In the genomic region with DNA sequence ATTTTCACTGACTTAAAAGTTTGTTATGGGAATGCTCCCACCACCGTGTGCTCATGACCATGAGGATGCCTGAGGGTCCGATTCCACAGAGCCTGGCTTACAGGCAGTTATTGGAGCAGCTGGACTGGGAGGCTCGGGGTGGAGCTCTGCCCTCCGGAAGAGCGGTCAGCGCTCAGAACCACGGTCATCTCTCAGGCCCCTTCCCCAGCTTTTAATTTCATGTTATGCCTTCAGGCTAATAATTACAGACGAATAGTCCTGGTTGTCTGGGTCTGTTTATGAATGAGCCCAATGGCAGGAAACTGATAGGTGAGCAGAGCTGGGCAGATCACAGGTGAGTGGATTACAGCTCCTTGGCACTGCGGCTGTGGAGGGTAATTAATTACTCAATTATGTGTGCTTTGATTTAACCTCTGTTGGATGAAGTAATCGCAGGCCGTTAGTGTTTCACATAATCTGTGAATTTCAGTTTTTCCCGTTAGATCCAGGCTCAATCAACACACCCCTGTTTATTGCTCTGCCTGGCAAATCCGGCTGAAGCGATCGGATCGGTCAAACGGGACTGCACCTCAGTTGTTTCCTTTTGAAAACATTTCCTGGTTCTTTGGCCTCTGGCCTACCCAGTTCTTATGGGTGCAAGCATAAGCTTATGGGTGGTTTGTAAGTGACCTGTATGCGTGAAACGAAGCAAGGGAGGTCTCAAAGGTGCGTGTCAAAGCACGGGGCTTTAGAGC, we compare ENCODE assay signal across 8 mouse cellular contexts. TPM values are rescaled to one million over a fixed set of nuclear protein-coding genes. Genes with fewer than 3 reads are reported as not detected.
DNase-seq lines count a peak whose midpoint lies in the region; ATAC-seq and TF ChIP-seq lines count a peak whose summit lies in the region.

No protein-coding gene starts in this region.

- 4% methylated on average over 21 of the region's 21 CpGs for WGBS in forebrain, embryonic 15.5 days
- 5% methylated on average over 21 of the region's 21 CpGs for WGBS in limb, embryonic 13.5 days

- in situ Hi-C loops in CH12.LX (cut with MboI; ENCODE audit: low pct_ligation_motif_present, low pct_unique_long_range_greater_than_20kb, low sequenced_read_pairs): no loop called here

- peaks cover 2 to 37% of the 10 kb centered on the region in 2 experiments for H3K36me3 ChIP-seq in CH12.LX (replicated peaks in 1 of 2; ENCODE audit: control insufficient read depth in 1 of 2, insufficient read depth in 1 of 2, low read length in 1 of 2)
- no peaks in the 10 kb centered on the region for H3K36me3 ChIP-seq in forebrain, embryonic 15.5 days
- peaks cover 11% of the 10 kb centered on the region for H3K36me3 ChIP-seq in limb, embryonic 13.5 days

- no peak overlapping the region for H3K27ac ChIP-seq in CH12.LX (ENCODE audit: insufficient read depth, low read depth)
- peak overlapping the region; percentile 95 for H3K27ac ChIP-seq in forebrain, embryonic 15.5 days (replicated peaks)
- peak overlapping the region; percentile 100 for H3K27ac ChIP-seq in limb, embryonic 13.5 days

- no peak for TF ChIP-seq POLR2A in CH12.LX (IDR thresholded peaks at IDR 0.05; ENCODE audit: low read depth, low read length)

- H3K9ac ChIP-seq in CH12.LX (ENCODE audit: insufficient read depth, low read depth): peak overlapping the region; percentile 85
- peak overlapping the region; percentile 93 for H3K9ac ChIP-seq in forebrain, embryonic 15.5 days (replicated peaks)
- peak overlapping the region; percentile 97 for H3K9ac ChIP-seq in limb, embryonic 13.5 days

- peak overlapping the region; percentile 58 to 85 (median 66) for H3K4me3 ChIP-seq in CH12.LX (replicated peaks in 1 of 3; ENCODE audit: low read depth in 2 of 3, low read length in 2 of 3, poor library complexity in 1 of 3)
- H3K4me3 ChIP-seq in forebrain, embryonic 15.5 days: peak overlapping the region; percentile 86
- H3K4me3 ChIP-seq in limb, embryonic 13.5 days: peak overlapping the region; percentile 76

- dilution Hi-C loops in CH12.LX (cut with MboI; ENCODE audit: extremely low pct_ligation_motif_present, extremely low pct_unique_long_range_greater_than_20kb, low sequenced_read_pairs): no loop called here

- H3K4me2 ChIP-seq in CH12.LX (ENCODE audit: insufficient read depth, low read depth, poor library complexity, severe bottlenecking): peak overlapping the region; percentile 88
- peak overlapping the region; percentile 57 for H3K4me2 ChIP-seq in forebrain, embryonic 15.5 days (replicated peaks)
- H3K4me2 ChIP-seq in limb, embryonic 13.5 days (replicated peaks): peak overlapping the region; percentile 88

- H3K4me1 ChIP-seq in CH12.LX (ENCODE audit: control insufficient read depth in 1 of 2, insufficient read depth in 2 of 2): peaks cover 3 to 34% of the 10 kb centered on the region in 2 experiments; a peak in 3 of 4 replicates
- H3K4me1 ChIP-seq in forebrain, embryonic 15.5 days: peaks cover 35% of the 10 kb centered on the region
- H3K4me1 ChIP-seq in limb, embryonic 13.5 days: peaks cover 36% of the 10 kb centered on the region

- no peaks in the 10 kb centered on the region for H3K27me3 ChIP-seq in CH12.LX (replicated peaks)
- no peaks in the 10 kb centered on the region for H3K27me3 ChIP-seq in forebrain, embryonic 15.5 days
- H3K27me3 ChIP-seq in limb, embryonic 13.5 days: no peaks in the 10 kb centered on the region

- H3K9me3 ChIP-seq in CH12.LX (replicated peaks; ENCODE audit: low read length): no peaks in the 10 kb centered on the region
- H3K9me3 ChIP-seq in forebrain, embryonic 15.5 days: no peaks in the 10 kb centered on the region
- H3K9me3 ChIP-seq in limb, embryonic 13.5 days: no peaks in the 10 kb centered on the region

- peaks cover 32% of the 10 kb centered on the region for H3K79me2 ChIP-seq in CH12.LX (replicated peaks; ENCODE audit: control insufficient read depth, extremely low read depth, insufficient read depth, poor library complexity, severe bottlenecking)

- TF ChIP-seq CTCF in CH12.LX (conservative IDR thresholded peaks at IDR 0.05 in 1 of 2, IDR thresholded peaks at IDR 0.05 in 1 of 2; ENCODE audit: low read depth in 2 of 2, low read length in 2 of 2): no peak

- no peak for TF ChIP-seq EP300 in CH12.LX (IDR thresholded peaks at IDR 0.05; ENCODE audit: low read length)

- ATAC-seq in forebrain, embryonic 15.5 days (replicated peaks): no peak; the same call in 1 of the 2 replicates
- ATAC-seq in limb, embryonic 13.5 days (ENCODE audit: low FRiP score, low read depth): peak; percentile 39; the same call in 1 of the 2 replicates

- DNase-seq in cerebellum, postnatal 10 days: peak; percentile 51 to 52
- no peak for DNase-seq in cerebellum, postnatal 4 days (ENCODE audit: low spot score in 2 of 2)
- DNase-seq in CH12.LX (ENCODE audit: extremely low read depth): peak; percentile 19
- DNase-seq in retina, postnatal 1 day: peak; percentile 67
- DNase-seq in adrenal gland, adult 8-10 months: no peak
- DNase-seq in testis, postnatal 10 days (ENCODE audit: low spot score): no peak

- no peak for TF ChIP-seq RAD21 in CH12.LX (IDR thresholded peaks at IDR 0.05; ENCODE audit: low read depth, low read length)

TF ChIP-seq in CH12.LX, 34 proteins besides CTCF, POLR2A, EP300 and RAD21:
- TF ChIP-seq ZKSCAN1 (IDR thresholded peaks at IDR 0.05; ENCODE audit: borderline replicate concordance, low read depth, low read length): no peak
- TF ChIP-seq E2F4 (IDR thresholded peaks at IDR 0.05; ENCODE audit: insufficient replicate concordance, low read depth, low read length): no peak
- no peak for TF ChIP-seq ZC3H11A (IDR thresholded peaks at IDR 0.05; ENCODE audit: low read depth, low read length)
- TF ChIP-seq MAZ (IDR thresholded peaks at IDR 0.05; ENCODE audit: low read depth, low read length): no peak
- TF ChIP-seq NELFE (IDR thresholded peaks at IDR 0.05; ENCODE audit: low read depth, low read length): no peak
- no peak for TF ChIP-seq UBTF (IDR thresholded peaks at IDR 0.05; ENCODE audit: low read depth, low read length)
- TF ChIP-seq MYC (IDR thresholded peaks at IDR 0.05; ENCODE audit: low read depth, low read length): no peak
- no peak for TF ChIP-seq NRF1 (IDR thresholded peaks at IDR 0.05; ENCODE audit: low read depth, low read length)
- TF ChIP-seq MEF2A (IDR thresholded peaks at IDR 0.05; ENCODE audit: borderline replicate concordance, low read depth, low read length): no peak
- no peak for TF ChIP-seq ZNF384 (IDR thresholded peaks at IDR 0.05; ENCODE audit: low read depth, low read length)
- TF ChIP-seq MAFK (IDR thresholded peaks at IDR 0.05; ENCODE audit: insufficient replicate concordance, low read length): no peak
- TF ChIP-seq HCFC1 (IDR thresholded peaks at IDR 0.05; ENCODE audit: low read depth, low read length): no peak
- TF ChIP-seq RCOR1 (conservative IDR thresholded peaks at IDR 0.05; ENCODE audit: low read depth, low read length): no peak
- TF ChIP-seq KAT2A (IDR thresholded peaks at IDR 0.05; ENCODE audit: insufficient replicate concordance, low read length): no peak
- TF ChIP-seq CHD1 (IDR thresholded peaks at IDR 0.05; ENCODE audit: low read depth, low read length): no peak
- TF ChIP-seq POLR2AphosphoS2 (IDR thresholded peaks at IDR 0.05; ENCODE audit: low read depth, low read length): no peak

RNA-seq across cellular contexts. Expression of a gene that starts 3.4 kb away (rescaled TPM):
- total RNA-seq in CH12.LX (2012; rRNA removed) (6.2 and 8.2 TPM in 2 replicates), CH12.LX (2014; rRNA removed) (7.6 and 9.0 TPM in 2 replicates)
- 40.2 and 50.3 TPM in 2 replicates for polyA plus RNA-seq in CH12.LX (2012; ENCODE audit: insufficient read length, low read depth)
- 40.4 and 42.7 TPM in 2 replicates for polyA plus RNA-seq in forebrain, embryonic 15.5 days (2015; fragmentation: Nextera tagmentation; extraction: Ambion mirVana)
- polyA plus RNA-seq in limb, embryonic 13.5 days (2015; fragmentation: Nextera tagmentation; extraction: Ambion mirVana): 89.6 and 95.0 TPM in 2 replicates
- 10 to 100 TPM; 19.6 to 30.0 (median 26.0) TPM for total RNA-seq in adrenal gland, adult 8-10 months (2022)

RNA-seq across cellular contexts. Expression of a gene that starts 48.4 kb away (rescaled TPM):
- total RNA-seq in CH12.LX (2012; rRNA removed) (49.1 and 65.4 TPM in 2 replicates), CH12.LX (2014; rRNA removed) (47.3 and 52.0 TPM in 2 replicates)
- 68.6 and 73.4 TPM in 2 replicates for polyA plus RNA-seq in CH12.LX (2012; ENCODE audit: insufficient read length, low read depth)
- polyA plus RNA-seq in forebrain, embryonic 15.5 days (2015; fragmentation: Nextera tagmentation; extraction: Ambion mirVana): 45.3 and 46.9 TPM in 2 replicates
- 31.7 and 32.4 TPM in 2 replicates for polyA plus RNA-seq in limb, embryonic 13.5 days (2015; fragmentation: Nextera tagmentation; extraction: Ambion mirVana)
- total RNA-seq in adrenal gland, adult 8-10 months (2022): 10 to 100 TPM; 37.8 to 43.1 (median 40.3) TPM

Comparison
In these comparisons a context has a peak if more than half of its experiments do, and no peak if none do; other contexts are left out.
1. DNase-seq: peak in cerebellum, postnatal 10 days (2 of 2), CH12.LX (single experiment) and retina, postnatal 1 day (single experiment); none in cerebellum, postnatal 4 days (0 of 2), adrenal gland, adult 8-10 months (single experiment) and testis, postnatal 10 days (single experiment).
2. Peak in every context shown above with its lines, with median percentiles within 50 percentile points of each other: H3K4me2 ChIP-seq, H3K4me3 ChIP-seq and H3K9ac ChIP-seq.